In genomic region chr5:118174310-118175009, GRCm38 (mm10) we compare ENCODE assay signal across 9 mouse cellular contexts. TPM values are rescaled to one million over a fixed set of nuclear protein-coding genes. Genes with fewer than 3 reads are reported as not detected.
DNase-seq lines count a peak whose midpoint lies in the region; ATAC-seq and TF ChIP-seq lines count a peak whose summit lies in the region.
"Had no signal": no experiment of that assay in that cellular context is flagged by ENCODE, and none has a peak within 500 bp of the region (broad histone marks: within the 10 kb centered on the region; RNA-seq: fewer than 3 reads in every experiment).

No protein-coding gene starts in this region.

- no peak overlapping the region for H3K27ac ChIP-seq in liver, embryonic 11.5 days (ENCODE audit: low read depth, low read length)
- no peak overlapping the region for H3K27ac ChIP-seq in liver, postnatal 0 days (ENCODE audit: low read depth)
- no peak overlapping the region for H3K27ac ChIP-seq in forebrain, embryonic 13.5 days
- H3K27ac ChIP-seq in limb, embryonic 14.5 days (replicated peaks; ENCODE audit: low read depth, low read length), result no peak overlapping the region
- no peak overlapping the region for H3K27ac ChIP-seq in stomach, embryonic 14.5 days (ENCODE audit: low read length)

- H3K9me3 ChIP-seq in liver, embryonic 11.5 days (ENCODE audit: control insufficient read depth, low read length), result 0 out of 2 replicates have a peak, but pooled peaks cover 4% of the 10 kb centered on the region
- peaks cover 4% of the 10 kb centered on the region; the same call in 1 of the 2 replicates for H3K9me3 ChIP-seq in liver, postnatal 0 days (ENCODE audit: low read length)
- H3K9me3 ChIP-seq in forebrain, embryonic 13.5 days (replicated peaks), result peaks cover 4% of the 10 kb centered on the region; the same call in 1 of the 2 replicates
- peaks cover 6% of the 10 kb centered on the region for H3K9me3 ChIP-seq in limb, embryonic 14.5 days (ENCODE audit: control insufficient read depth, low read length)
- no peaks in the 10 kb centered on the region for H3K9me3 ChIP-seq in stomach, embryonic 14.5 days (ENCODE audit: control insufficient read depth, low read depth, low read length)

- H3K4me3 ChIP-seq in liver, embryonic 11.5 days (ENCODE audit: low read depth, low read length), result peak overlapping the region; percentile 30
- H3K4me3 ChIP-seq in liver, postnatal 0 days (ENCODE audit: low read depth, low read length), result no peak overlapping the region
- peak overlapping the region; percentile 20 for H3K4me3 ChIP-seq in forebrain, embryonic 13.5 days
- peak overlapping the region; percentile 24 for H3K4me3 ChIP-seq in limb, embryonic 14.5 days (replicated peaks; ENCODE audit: low read length)
- peak overlapping the region; percentile 13; the same call in 1 of the 2 replicates for H3K4me3 ChIP-seq in stomach, embryonic 14.5 days (ENCODE audit: low read depth, low read length)

- H3K4me1 ChIP-seq in liver, embryonic 11.5 days (replicated peaks; ENCODE audit: control insufficient read depth, insufficient read depth, low read length), result peaks cover 3% of the 10 kb centered on the region
- H3K4me1 ChIP-seq in liver, postnatal 0 days (ENCODE audit: insufficient read depth), result peaks cover 11% of the 10 kb centered on the region
- H3K4me1 ChIP-seq in forebrain, embryonic 13.5 days, result peaks cover 29% of the 10 kb centered on the region
- H3K4me1 ChIP-seq in limb, embryonic 14.5 days (ENCODE audit: control insufficient read depth, insufficient read depth, low read length), result peaks cover 8% of the 10 kb centered on the region; the same call in 1 of the 2 replicates
- H3K4me1 ChIP-seq in stomach, embryonic 14.5 days (ENCODE audit: control insufficient read depth, insufficient read depth, low read length), result peaks cover 20% of the 10 kb centered on the region; the same call in 1 of the 2 replicates

- H3K4me2 ChIP-seq in liver, embryonic 11.5 days, result peak overlapping the region; percentile 56
- no peak overlapping the region for H3K4me2 ChIP-seq in liver, postnatal 0 days (ENCODE audit: low read depth, low read length)
- peak overlapping the region; percentile 53 for H3K4me2 ChIP-seq in forebrain, embryonic 13.5 days
- H3K4me2 ChIP-seq in limb, embryonic 14.5 days (replicated peaks; ENCODE audit: low read depth, low read length, severe bottlenecking), result peak overlapping the region; percentile 44
- H3K4me2 ChIP-seq in stomach, embryonic 14.5 days (replicated peaks; ENCODE audit: low read depth, low read length), result peak overlapping the region; percentile 31

- 2% methylated on average over 22 of the region's 22 CpGs for WGBS in liver, embryonic 11.5 days
- 2% methylated on average over 21 of the region's 22 CpGs for WGBS in liver, postnatal 0 days (ENCODE audit: insufficient replicate concordance)
- under 1% methylated on average over 22 of the region's 22 CpGs for WGBS in forebrain, embryonic 13.5 days
- 2% methylated on average over 21 of the region's 22 CpGs for WGBS in limb, embryonic 14.5 days
- 1% methylated on average over 22 of the region's 22 CpGs for WGBS in stomach, embryonic 14.5 days

- H3K36me3 ChIP-seq in liver, embryonic 11.5 days (ENCODE audit: control insufficient read depth, insufficient read depth, low read length), result no peaks in the 10 kb centered on the region
- H3K36me3 ChIP-seq in liver, postnatal 0 days (replicated peaks; ENCODE audit: insufficient read depth, low read length), result no peaks in the 10 kb centered on the region
- H3K36me3 ChIP-seq in forebrain, embryonic 13.5 days (ENCODE audit: poor library complexity, severe bottlenecking), result no peaks in the 10 kb centered on the region
- H3K36me3 ChIP-seq in limb, embryonic 14.5 days (ENCODE audit: control insufficient read depth, insufficient read depth, low read length), result no peaks in the 10 kb centered on the region
- H3K36me3 ChIP-seq in stomach, embryonic 14.5 days (ENCODE audit: control insufficient read depth, insufficient read depth, low read length), result no peaks in the 10 kb centered on the region

- DNase-seq in liver, embryonic 11.5 days (ENCODE audit: low spot score), result peak; percentile 46
- DNase-seq in liver, postnatal 0 days, result no peak
- DNase-seq in limb, embryonic 14.5 days (ENCODE audit: low spot score), result no peak
- DNase-seq in spleen, adult 18-20 months, result no peak
- DNase-seq in adrenal gland, adult (ENCODE audit: inconsistent age in 2 of 2, low spot score in 1 of 2), result no peak
- DNase-seq: cerebellum, adult 9-11 months had no signal

- H3K27me3 ChIP-seq in liver, embryonic 11.5 days (replicated peaks; ENCODE audit: control insufficient read depth, insufficient read depth, low read length), result peaks cover 59% of the 10 kb centered on the region
- H3K27me3 ChIP-seq in liver, postnatal 0 days (ENCODE audit: insufficient read depth, low read length), result peaks cover 59% of the 10 kb centered on the region
- peaks cover 65% of the 10 kb centered on the region for H3K27me3 ChIP-seq in forebrain, embryonic 13.5 days
- peaks cover 59% of the 10 kb centered on the region for H3K27me3 ChIP-seq in limb, embryonic 14.5 days (ENCODE audit: control insufficient read depth, insufficient read depth, low read length)
- peaks cover 46% of the 10 kb centered on the region for H3K27me3 ChIP-seq in stomach, embryonic 14.5 days (ENCODE audit: control insufficient read depth, insufficient read depth, low read length)

- TF ChIP-seq CTCF in liver, postnatal 0 days (IDR thresholded peaks at IDR 0.05; ENCODE audit: low read depth), result no peak

- no peak overlapping the region for H3K9ac ChIP-seq in liver, embryonic 11.5 days (ENCODE audit: low read depth, low read length)
- H3K9ac ChIP-seq in liver, postnatal 0 days (replicated peaks), result no peak overlapping the region
- no peak overlapping the region for H3K9ac ChIP-seq in forebrain, embryonic 13.5 days
- no peak overlapping the region for H3K9ac ChIP-seq in limb, embryonic 14.5 days (ENCODE audit: low read depth, low read length, severe bottlenecking)
- H3K9ac ChIP-seq in stomach, embryonic 14.5 days (replicated peaks; ENCODE audit: low read depth, low read length), result no peak overlapping the region

- ATAC-seq in liver, embryonic 11.5 days (replicated peaks; ENCODE audit: low FRiP score), result no peak
- ATAC-seq in liver, postnatal 0 days, result no peak
- no peak for ATAC-seq in forebrain, embryonic 13.5 days
- ATAC-seq in limb, embryonic 14.5 days (ENCODE audit: low FRiP score, low read depth), result no peak
- 0 out of 2 replicates have a peak, but pooled peaks have one; percentile 26 for ATAC-seq in stomach, embryonic 14.5 days (ENCODE audit: insufficient number of reproducible peaks, insufficient read depth, low FRiP score, low read depth)
- ATAC-seq in cerebellum, adult (ENCODE audit: insufficient number of reproducible peaks, low FRiP score, low TSS enrichment), result no peak

- TF ChIP-seq POLR2A in limb, embryonic 14.5 days (IDR thresholded peaks at IDR 0.05; ENCODE audit: borderline replicate concordance, extremely low read depth, insufficient read depth, insufficient read length), result no peak

- no peak for TF ChIP-seq EP300 in liver, postnatal 0 days (IDR thresholded peaks at IDR 0.05; ENCODE audit: low read depth)

RNA-seq across cellular contexts. Expression of gene Hrk, which starts 10.0 kb away (rescaled TPM):
- polyA plus RNA-seq in liver, embryonic 11.5 days (2014; fragmentation: Nextera tagmentation; extraction: Ambion mirVana), result 0.05 TPM in 1 of 2 replicates, not detected in the other
- not detected in 2 replicates for polyA plus RNA-seq in liver, postnatal 0 days (2015; fragmentation: Nextera tagmentation; extraction: Ambion mirVana)
- polyA plus RNA-seq in forebrain, embryonic 13.5 days (2015; fragmentation: Nextera tagmentation; extraction: Ambion mirVana), result 0.62 and 0.91 TPM in 2 replicates
- 0.11 and 0.18 TPM in 2 replicates for polyA plus RNA-seq in limb, embryonic 14.5 days (2012; rRNA removed)
- polyA plus RNA-seq in limb, embryonic 14.5 days (2014; fragmentation: Nextera tagmentation; extraction: Ambion mirVana), result 0.06 and 0.11 TPM in 2 replicates
- 0.72 and 0.81 TPM in 2 replicates for polyA plus RNA-seq in stomach, embryonic 14.5 days (2014; fragmentation: Nextera tagmentation; extraction: Ambion mirVana)

RNA-seq across cellular contexts. Expression of gene Fbxw8, which starts 19.2 kb away (rescaled TPM):
- polyA plus RNA-seq in liver, embryonic 11.5 days (2014; fragmentation: Nextera tagmentation; extraction: Ambion mirVana), result 17.0 and 18.4 TPM in 2 replicates
- polyA plus RNA-seq in liver, postnatal 0 days (2015; fragmentation: Nextera tagmentation; extraction: Ambion mirVana), result 6.3 and 7.1 TPM in 2 replicates
- 23.5 and 24.6 TPM in 2 replicates for polyA plus RNA-seq in forebrain, embryonic 13.5 days (2015; fragmentation: Nextera tagmentation; extraction: Ambion mirVana)
- polyA plus RNA-seq in limb, embryonic 14.5 days (2012; rRNA removed), result 55.2 and 65.3 TPM in 2 replicates
- 27.9 and 30.4 TPM in 2 replicates for polyA plus RNA-seq in limb, embryonic 14.5 days (2014; fragmentation: Nextera tagmentation; extraction: Ambion mirVana)
- polyA plus RNA-seq in stomach, embryonic 14.5 days (2014; fragmentation: Nextera tagmentation; extraction: Ambion mirVana), result 22.5 and 23.9 TPM in 2 replicates
